Mouse (Mus musculus) erythroblast, embryonic 14.5 days (primary cell): ENCODE data around the gene Gpsm3.

Experiments
- GATA1 ChIP-seq: IDR thresholded peaks from 2 replicates; pipeline ENCODE4 v1.6.1; 2012; ENCODE audit warnings: low read length, inconsistent platforms, mixed read lengths
- TAL1 ChIP-seq: IDR thresholded peaks from 3 replicates; pipeline ENCODE4 v1.6.1; 2012; ENCODE audit warnings: low read length, inconsistent platforms, mixed read lengths

DNA sequence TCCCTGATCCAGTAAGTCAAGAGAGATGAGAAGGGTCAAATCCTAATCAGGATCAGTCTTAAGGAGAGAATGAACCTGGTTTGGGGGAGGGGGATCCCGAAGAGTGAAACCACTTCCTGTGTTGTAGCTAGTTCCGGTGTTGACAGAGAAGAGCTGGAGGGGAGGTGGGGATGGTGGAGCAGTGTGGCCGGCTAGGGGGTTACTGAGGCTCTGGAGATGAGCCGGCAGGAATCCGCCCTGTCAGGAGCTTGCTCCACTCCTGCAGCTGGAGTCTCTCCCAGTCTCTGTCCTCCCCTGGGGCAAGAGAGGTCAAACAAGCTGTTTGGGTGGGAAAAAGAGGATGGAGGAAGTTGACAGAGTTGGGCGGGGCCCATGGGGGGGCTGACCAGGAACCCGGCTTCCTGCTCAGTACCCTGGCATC, at the start of gene Gpsm3:
- TF ChIP-seq TAL1 (no peak), GATA1 (no peak)
